Mouse (Mus musculus) liver, embryonic 15.5 days (tissue): ENCODE results near the gene Adgrl3. TPM values are rescaled to one million over a fixed set of nuclear protein-coding genes. Genes with fewer than 3 reads are reported as not detected.

ENCODE experiments used
- ATAC-seq: fragments of 200-750 bp; cut with Nextera tagmentation; 2 replicates; pipeline ENCODE4 v1.8.0; 2017; ENCODE audit warnings: moderate number of reproducible peaks, mild to moderate bottlenecking, moderate library complexity; ENCODE audit not compliant: insufficient read depth
- H3K27ac ChIP-seq: fragments of 300-500 bp; sonication (generic); replicated peaks from 2 replicates; pipeline ENCODE4 v1.5.1; 2015; ENCODE audit warnings: mild to moderate bottlenecking, inconsistent platforms
- H3K27me3 ChIP-seq: fragments of 300-500 bp; sonication (generic); 2 replicates; pipeline ENCODE4 v1.6.1; 2015; ENCODE audit warnings: mild to moderate bottlenecking, inconsistent platforms
- H3K36me3 ChIP-seq: fragments of 300-500 bp; sonication (generic); replicated peaks from 2 replicates; pipeline ENCODE4 v1.6.1; 2015; ENCODE audit warnings: moderate library complexity, mild to moderate bottlenecking, inconsistent platforms
- H3K4me1 ChIP-seq: fragments of 300-500 bp; sonication (generic); replicated peaks from 2 replicates; pipeline ENCODE4 v1.6.1; 2015; ENCODE audit warnings: inconsistent platforms
- H3K4me2 ChIP-seq: fragments of 300-500 bp; sonication (generic); 2 replicates; pipeline ENCODE4 v1.6.1; 2015; ENCODE audit warnings: moderate library complexity, mild to moderate bottlenecking, inconsistent platforms
- H3K4me3 ChIP-seq: fragments of 300-500 bp; sonication (generic); replicated peaks from 2 replicates; pipeline ENCODE4 v1.5.1; 2015; ENCODE audit warnings: mild to moderate bottlenecking, inconsistent platforms
- H3K9ac ChIP-seq: fragments of 300-500 bp; sonication (generic); 2 replicates; pipeline ENCODE4 v1.6.1; 2015; ENCODE audit warnings: moderate library complexity, mild to moderate bottlenecking, inconsistent platforms
- H3K9me3 ChIP-seq: fragments of 300-500 bp; sonication (generic); replicated peaks from 2 replicates; pipeline ENCODE4 v1.6.1; 2016; ENCODE audit warnings: inconsistent platforms
- WGBS: fragments of 180-500 bp; shearing (Covaris S2); methylation state at CpG from one replicate; pipeline ENCODE4 v1.1.7; 2015; ENCODE audit warnings: mixed read lengths; ENCODE audit not compliant: insufficient replicate concordance; 5-methylcytosine and 5-hydroxymethylcytosine counted together
- polyA plus RNA-seq: library from polyadenylated mRNA; unstranded; fragments of >200 nt; fragmentation: Nextera tagmentation; extraction: Ambion mirVana; gene quantifications from 2 replicates; pipeline ENCODE4 v1.2.1, GENCODE M21; 2015

Adgrl3 gene
- polyA plus RNA-seq, 1 experiment from 2014 or later: 0.84 TPM

DNA sequence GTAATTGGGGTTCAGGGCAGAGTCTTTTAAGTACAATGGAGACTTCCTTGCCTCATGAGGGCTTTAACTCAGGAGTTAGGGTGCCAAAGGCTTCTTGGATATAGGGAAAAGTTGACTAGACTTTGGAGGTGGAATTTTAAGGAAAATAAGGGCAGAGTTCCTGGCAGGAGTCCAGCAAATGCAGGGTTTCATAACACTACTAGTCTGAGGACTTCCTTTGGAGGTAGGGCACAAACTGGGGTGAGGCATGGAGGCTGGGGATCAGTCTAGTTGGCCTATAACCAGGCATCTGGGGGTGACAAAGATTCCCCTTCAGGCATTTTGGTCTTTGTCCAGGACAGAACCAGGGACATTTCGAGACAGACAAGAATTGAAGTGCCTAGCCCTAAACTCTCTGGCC lies 546.6 kb downstream of the Adgrl3 start:
- Histone ChIP-seq H3K9ac (no peak overlapping the region), H3K4me1 (no peaks in the 10 kb centered on the region), H3K9me3 (no peaks in the 10 kb centered on the region), H3K27me3 (no peaks in the 10 kb centered on the region), H3K4me3 (no peak overlapping the region), H3K4me2 (no peak overlapping the region), H3K27ac (no peak overlapping the region), H3K36me3 (no peaks in the 10 kb centered on the region)
- ATAC-seq: no peak
- 50% methylated on average over 1 of the region's 1 CpGs for WGBS

DNA sequence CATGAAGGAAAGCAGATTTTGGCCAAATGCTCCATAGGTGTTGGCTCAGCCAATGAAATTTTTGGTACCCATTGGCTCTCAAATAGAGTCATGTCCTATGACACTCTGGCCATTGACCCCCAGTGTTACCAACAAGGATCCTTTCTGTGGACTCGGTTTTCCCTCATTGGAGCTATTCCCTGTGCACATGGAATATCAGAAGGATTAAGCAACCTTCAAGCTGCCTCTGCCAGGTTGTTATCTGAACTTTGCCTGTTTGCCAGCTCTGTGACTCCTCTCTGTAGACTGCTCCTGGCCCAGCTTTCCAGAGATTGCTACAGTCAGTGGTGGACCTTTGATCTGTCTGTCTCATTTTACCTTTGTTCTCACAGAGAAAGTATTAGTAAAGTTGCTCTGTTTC lies 548.8 kb downstream of the Adgrl3 start:
- no peak overlapping the region for H3K4me2 ChIP-seq
- no peak overlapping the region for H3K27ac ChIP-seq
- no peaks in the 10 kb centered on the region for H3K9me3 ChIP-seq
- ATAC-seq: no peak
- no peaks in the 10 kb centered on the region for H3K36me3 ChIP-seq
- no peaks in the 10 kb centered on the region for H3K27me3 ChIP-seq
- H3K4me3 ChIP-seq: no peak overlapping the region
- H3K9ac ChIP-seq: no peak overlapping the region
- 50% methylated on average over 1 of the region's 1 CpGs for WGBS
- H3K4me1 ChIP-seq: no peaks in the 10 kb centered on the region

- Histone ChIP-seq H3K27ac (no peak overlapping the region), H3K36me3 (no peaks in the 10 kb centered on the region), H3K9me3 (no peaks in the 10 kb centered on the region), H3K4me1 (no peaks in the 10 kb centered on the region), H3K9ac (no peak overlapping the region), H3K4me3 (no peak overlapping the region), H3K27me3 (no peaks in the 10 kb centered on the region), H3K4me2 (no peak overlapping the region)
- WGBS: 70% methylated on average over 5 of the region's 5 CpGs
- ATAC-seq: no peak
These were observed 562.9 kb downstream of the Adgrl3 start for GRCm38 (mm10) chr5:81582886-81583285.

- no peak overlapping the region for H3K27ac ChIP-seq
- ATAC-seq: no peak
These were observed 563.5 kb downstream of the Adgrl3 start for GRCm38 (mm10) chr5:81583425-81583824.

GRCm38 (mm10) chr5:81584945-81585344 lies 565.0 kb downstream of the Adgrl3 start:
- ATAC-seq: no peak
- no peaks in the 10 kb centered on the region for H3K9me3 ChIP-seq

More at GRCm38 (mm10) chr5:81583425-81583824, 563.5 kb downstream of the Adgrl3 start:
- Histone ChIP-seq H3K9ac (no peak overlapping the region), H3K4me3 (no peak overlapping the region), H3K9me3 (no peaks in the 10 kb centered on the region), H3K4me1 (no peaks in the 10 kb centered on the region), H3K36me3 (no peaks in the 10 kb centered on the region), H3K4me2 (no peak overlapping the region), H3K27me3 (no peaks in the 10 kb centered on the region)
- WGBS: 36% methylated on average over 3 of the region's 3 CpGs

DNA sequence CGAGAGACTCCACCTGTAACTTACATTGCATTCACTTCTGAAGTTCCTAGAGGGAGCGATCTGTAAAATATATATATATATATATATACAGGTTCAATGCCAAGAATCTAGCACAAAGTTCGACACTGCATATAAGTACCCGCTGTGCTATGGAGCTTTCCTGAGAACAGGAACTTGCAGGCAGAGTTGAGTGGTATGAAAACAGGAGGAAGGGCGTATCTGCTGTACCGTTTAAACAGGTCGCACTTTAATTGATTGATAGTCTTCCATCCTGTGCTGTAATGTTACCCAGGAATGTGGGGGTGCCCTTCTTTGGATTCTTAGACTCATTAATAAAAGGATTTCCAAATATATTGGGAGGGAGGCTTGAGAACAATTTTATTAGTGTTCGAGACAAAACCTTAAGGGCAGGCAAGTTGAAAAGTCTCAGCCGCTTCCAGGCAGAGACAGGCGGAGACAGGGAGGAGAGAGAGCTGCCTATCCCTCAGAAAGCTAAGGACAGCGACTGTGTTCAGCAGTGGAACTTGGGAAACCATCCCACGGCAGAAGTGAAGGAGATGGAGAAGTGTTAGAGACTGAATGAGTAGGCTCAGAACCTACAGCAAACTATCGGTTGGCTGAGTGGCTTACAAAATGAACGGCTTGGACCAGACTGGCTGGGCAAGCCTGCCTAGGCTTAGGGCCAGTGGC lies 570.2 kb downstream of the Adgrl3 start:
- WGBS: 58% methylated on average over 14 of the region's 14 CpGs
- Histone ChIP-seq H3K4me1 (no peaks in the 10 kb centered on the region), H3K9me3 (no peaks in the 10 kb centered on the region), H3K36me3 (no peaks in the 10 kb centered on the region), H3K4me2 (no peak overlapping the region), H3K4me3 (no peak overlapping the region), H3K9ac (no peak overlapping the region), H3K27me3 (no peaks in the 10 kb centered on the region), H3K27ac (no peak overlapping the region)
- no peak for ATAC-seq

More at GRCm38 (mm10) chr5:81584945-81585344, 565.0 kb downstream of the Adgrl3 start:
- Histone ChIP-seq H3K27me3 (no peaks in the 10 kb centered on the region), H3K36me3 (no peaks in the 10 kb centered on the region), H3K27ac (no peak overlapping the region), H3K4me3 (no peak overlapping the region), H3K9ac (no peak overlapping the region), H3K4me1 (no peaks in the 10 kb centered on the region), H3K4me2 (no peak overlapping the region)
- 52% methylated on average over 3 of the region's 3 CpGs for WGBS

DNA sequence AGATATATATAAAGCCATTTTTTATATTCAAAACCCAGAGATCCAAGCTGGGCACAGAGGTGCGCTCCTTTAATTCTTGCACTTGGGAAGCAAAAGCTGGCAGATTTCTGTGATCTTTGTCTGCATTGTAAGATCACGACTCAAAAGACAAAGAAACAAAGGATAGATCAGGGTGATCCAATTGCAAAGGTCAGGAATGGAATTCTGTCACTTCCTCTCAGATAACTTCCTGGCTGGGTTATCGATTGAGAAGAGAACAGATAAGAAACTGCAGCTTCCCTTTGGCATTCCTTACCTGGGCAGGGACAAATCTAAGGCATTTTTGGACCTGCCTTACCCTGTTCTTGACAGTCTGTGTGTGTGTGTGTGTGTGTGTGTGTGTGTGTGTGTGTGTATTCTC lies 571.5 kb downstream of the Adgrl3 start:
- H3K9me3 ChIP-seq: no peaks in the 10 kb centered on the region

DNA sequence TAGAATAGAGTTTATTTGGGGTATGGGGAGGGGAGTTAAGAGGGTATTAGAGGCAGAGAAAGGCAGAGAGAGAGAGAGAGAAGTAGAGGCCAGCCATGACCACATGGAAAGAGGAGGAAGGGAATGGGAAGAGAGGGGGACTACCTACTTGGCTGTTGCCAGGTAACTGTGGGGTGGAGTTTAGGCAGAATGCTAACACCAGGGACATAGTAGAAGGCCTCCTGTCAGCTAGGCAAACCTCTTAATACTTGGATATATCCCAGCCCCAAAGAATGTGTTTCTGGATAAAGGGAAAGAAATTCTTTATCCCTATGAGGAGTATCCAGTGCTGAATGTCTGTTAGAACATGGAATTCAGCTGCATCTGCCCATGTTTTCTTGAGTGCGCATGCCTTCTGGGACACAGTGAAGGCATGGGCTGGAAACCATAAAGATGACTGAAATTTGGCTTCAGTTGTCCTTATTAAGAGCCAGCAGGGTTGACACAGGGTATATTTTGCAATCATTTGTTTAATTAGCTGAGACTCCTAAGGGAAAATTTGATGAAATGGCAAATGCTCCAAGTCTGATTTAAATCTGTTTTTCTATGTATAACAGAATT lies 573.6 kb downstream of the Adgrl3 start:
- H3K9ac ChIP-seq: no peak overlapping the region
- no peak for ATAC-seq
- no peaks in the 10 kb centered on the region for H3K4me1 ChIP-seq
- H3K4me3 ChIP-seq: no peak overlapping the region
- H3K36me3 ChIP-seq: no peaks in the 10 kb centered on the region
- H3K4me2 ChIP-seq: no peak overlapping the region
- H3K27me3 ChIP-seq: no peaks in the 10 kb centered on the region
- 73% methylated on average over 1 of the region's 1 CpGs for WGBS
- no peaks in the 10 kb centered on the region for H3K9me3 ChIP-seq
- no peak overlapping the region for H3K27ac ChIP-seq

More for the DNA sequence above, 571.5 kb downstream of the Adgrl3 start:
- no peak overlapping the region for H3K4me2 ChIP-seq
- no peaks in the 10 kb centered on the region for H3K27me3 ChIP-seq
- H3K4me3 ChIP-seq: no peak overlapping the region
- H3K4me1 ChIP-seq: no peaks in the 10 kb centered on the region
- H3K9ac ChIP-seq: no peak overlapping the region
- no peak overlapping the region for H3K27ac ChIP-seq
- no peak for ATAC-seq
- no peaks in the 10 kb centered on the region for H3K36me3 ChIP-seq
- WGBS: 35% methylated on average over 3 of the region's 3 CpGs

DNA sequence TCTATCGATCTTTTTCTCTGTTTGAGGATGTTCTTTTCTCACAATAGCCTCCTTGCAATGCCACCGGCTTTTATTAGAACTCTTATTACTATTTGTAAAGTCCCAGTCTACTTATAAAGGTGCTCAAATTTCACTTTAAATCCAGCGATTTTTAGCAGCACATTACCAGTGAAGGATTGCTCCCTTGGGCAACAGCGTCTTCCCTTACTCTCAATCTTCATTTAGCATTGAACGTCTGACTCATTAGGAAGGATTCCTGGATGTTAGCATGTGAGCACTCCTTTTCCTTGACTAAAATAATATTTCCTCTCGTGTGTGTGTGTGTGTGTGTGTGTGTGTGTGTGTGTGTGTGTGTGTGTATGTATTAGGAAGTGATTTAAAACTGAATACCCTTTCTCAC lies 578.1 kb downstream of the Adgrl3 start:
- ATAC-seq: no peak
- no peaks in the 10 kb centered on the region for H3K27me3 ChIP-seq
- no peaks in the 10 kb centered on the region for H3K36me3 ChIP-seq
- H3K27ac ChIP-seq: no peak overlapping the region
- H3K9ac ChIP-seq: no peak overlapping the region
- 56% methylated on average over 6 of the region's 6 CpGs for whole genome bisulfite sequencing
- H3K9me3 ChIP-seq: no peaks in the 10 kb centered on the region
- no peak overlapping the region for H3K4me2 ChIP-seq
- no peaks in the 10 kb centered on the region for H3K4me1 ChIP-seq
- no peak overlapping the region for H3K4me3 ChIP-seq

- Histone ChIP-seq H3K27me3 (no peaks in the 10 kb centered on the region), H3K4me2 (no peak overlapping the region), H3K9me3 (no peaks in the 10 kb centered on the region), H3K27ac (no peak overlapping the region), H3K36me3 (no peaks in the 10 kb centered on the region), H3K4me1 (no peaks in the 10 kb centered on the region), H3K9ac (no peak overlapping the region), H3K4me3 (no peak overlapping the region)
- WGBS: 76% methylated on average over 4 of the region's 4 CpGs
- no peak for ATAC-seq
These were observed 583.0 kb downstream of the Adgrl3 start for GRCm38 (mm10) chr5:81602889-81603288.

DNA sequence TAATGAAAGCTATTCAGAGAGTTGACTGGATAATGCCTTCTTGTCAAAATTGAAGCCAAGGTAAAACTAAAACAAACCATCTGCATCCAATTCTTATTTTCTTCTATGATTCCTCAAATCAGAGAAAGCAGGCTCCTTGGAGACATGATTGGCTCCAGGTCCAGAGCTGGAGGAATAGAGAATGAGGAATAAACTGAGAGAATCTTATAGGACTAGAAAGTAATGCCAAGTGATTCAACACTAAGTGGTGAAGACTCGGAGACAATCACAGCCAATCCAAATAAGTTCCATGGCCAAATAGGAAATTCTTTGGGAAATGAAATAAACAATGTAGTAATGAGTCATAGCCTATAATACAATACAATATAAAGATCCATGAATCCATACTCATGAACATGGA lies 585.7 kb downstream of the Adgrl3 start:
- H3K4me1 ChIP-seq: no peaks in the 10 kb centered on the region
- no peak overlapping the region for H3K27ac ChIP-seq
- no peaks in the 10 kb centered on the region for H3K27me3 ChIP-seq
- H3K9ac ChIP-seq: no peak overlapping the region
- 63% methylated on average over 1 of the region's 1 CpGs for WGBS
- no peak overlapping the region for H3K4me2 ChIP-seq
- no peak overlapping the region for H3K4me3 ChIP-seq
- no peaks in the 10 kb centered on the region for H3K36me3 ChIP-seq
- ATAC-seq: no peak
- no peaks in the 10 kb centered on the region for H3K9me3 ChIP-seq

DNA sequence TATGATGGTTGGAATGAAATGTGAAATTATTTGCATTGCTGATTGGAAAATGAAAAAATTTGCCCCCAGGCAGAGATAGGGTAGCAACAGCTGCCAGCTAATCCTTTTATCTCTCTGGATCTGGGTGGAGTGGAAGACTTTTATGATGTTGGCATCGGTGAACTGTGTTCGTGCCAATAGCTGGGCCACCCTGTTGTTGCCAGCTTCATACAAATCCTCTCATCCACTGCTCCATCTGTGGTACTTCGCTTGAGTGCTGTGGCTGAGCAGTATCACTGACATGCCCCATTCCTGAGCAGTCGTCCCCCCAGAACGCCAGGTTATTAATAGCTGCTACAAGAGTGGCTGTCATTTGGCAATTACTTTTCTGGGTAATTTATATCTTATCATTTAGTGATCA lies 590.3 kb downstream of the Adgrl3 start:
- Histone ChIP-seq H3K27ac (no peak overlapping the region), H3K9ac (no peak overlapping the region), H3K9me3 (no peaks in the 10 kb centered on the region), H3K4me2 (no peak overlapping the region), H3K4me1 (no peaks in the 10 kb centered on the region), H3K4me3 (no peak overlapping the region), H3K36me3 (no peaks in the 10 kb centered on the region), H3K27me3 (no peaks in the 10 kb centered on the region)
- no peak for ATAC-seq
- 68% methylated on average over 5 of the region's 5 CpGs for WGBS
